Mouse (Mus musculus) urinary bladder, postnatal 14 days (tissue): ENCODE data around the gene Sprn.

Source experiments
- DNase-seq: peaks from one replicate; pipeline ENCODE4 v3.0.0; 2021; ENCODE audit warnings: low spot score

Gene Sprn

DNA sequence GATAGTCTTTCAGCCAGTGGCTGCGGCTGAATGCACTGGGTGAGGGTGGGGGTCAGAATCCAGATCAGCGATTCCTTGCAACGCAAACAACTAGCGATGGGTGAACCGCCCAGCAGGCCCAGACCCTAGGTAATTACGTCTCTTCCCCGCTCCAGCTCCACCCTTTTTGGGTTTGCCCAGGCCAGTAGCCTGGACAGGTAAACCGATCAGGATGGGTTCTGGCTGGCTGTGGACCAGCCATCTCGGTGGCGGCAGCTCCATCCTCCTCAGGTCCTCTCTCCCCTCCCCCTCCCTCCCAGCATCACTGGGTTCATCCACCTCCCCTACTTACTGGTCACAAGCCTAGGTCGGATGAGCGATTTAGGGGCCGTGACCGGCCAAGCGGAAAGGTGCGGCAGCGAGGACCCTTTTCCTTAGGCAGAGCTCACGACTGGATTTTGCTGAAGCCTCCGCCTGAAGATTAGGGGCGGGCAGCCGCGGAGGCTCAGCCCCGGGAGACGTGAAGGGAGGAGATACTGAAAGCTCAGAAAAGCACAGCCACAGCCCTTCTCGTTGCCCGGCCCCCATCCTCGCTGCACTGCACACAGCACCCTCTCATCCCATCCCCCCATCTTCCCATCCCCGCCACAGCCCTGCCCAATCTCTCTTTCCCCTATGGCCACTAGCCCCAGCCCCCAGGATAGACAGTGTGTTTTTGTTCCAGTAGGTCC lies at the start of gene Sprn:
Gene Sprn (minus strand): TSS at position 660 of the 710 bp plus-strand sequence.
- DNase-seq, result no peak

GRCm38 (mm10) chr7:140201090-140201489 lies 46.4 kb upstream of the Sprn start:
- no peak for DNase-seq

- DNase-seq, result no peak
These were observed 41.3 kb upstream of the Sprn start for GRCm38 (mm10) chr7:140196002-140196401.

GRCm38 (mm10) chr7:140194031-140194430 lies 39.4 kb upstream of the Sprn start:
- DNase-seq, result no peak

GRCm38 (mm10) chr7:140192851-140193250 lies 38.2 kb upstream of the Sprn start:
- DNase-seq, result no peak

- DNase-seq, result no peak
These were observed 37.8 kb upstream of the Sprn start for GRCm38 (mm10) chr7:140192445-140192844.

GRCm38 (mm10) chr7:140190435-140190834 lies 35.8 kb upstream of the Sprn start:
- DNase-seq, result no peak

DNA sequence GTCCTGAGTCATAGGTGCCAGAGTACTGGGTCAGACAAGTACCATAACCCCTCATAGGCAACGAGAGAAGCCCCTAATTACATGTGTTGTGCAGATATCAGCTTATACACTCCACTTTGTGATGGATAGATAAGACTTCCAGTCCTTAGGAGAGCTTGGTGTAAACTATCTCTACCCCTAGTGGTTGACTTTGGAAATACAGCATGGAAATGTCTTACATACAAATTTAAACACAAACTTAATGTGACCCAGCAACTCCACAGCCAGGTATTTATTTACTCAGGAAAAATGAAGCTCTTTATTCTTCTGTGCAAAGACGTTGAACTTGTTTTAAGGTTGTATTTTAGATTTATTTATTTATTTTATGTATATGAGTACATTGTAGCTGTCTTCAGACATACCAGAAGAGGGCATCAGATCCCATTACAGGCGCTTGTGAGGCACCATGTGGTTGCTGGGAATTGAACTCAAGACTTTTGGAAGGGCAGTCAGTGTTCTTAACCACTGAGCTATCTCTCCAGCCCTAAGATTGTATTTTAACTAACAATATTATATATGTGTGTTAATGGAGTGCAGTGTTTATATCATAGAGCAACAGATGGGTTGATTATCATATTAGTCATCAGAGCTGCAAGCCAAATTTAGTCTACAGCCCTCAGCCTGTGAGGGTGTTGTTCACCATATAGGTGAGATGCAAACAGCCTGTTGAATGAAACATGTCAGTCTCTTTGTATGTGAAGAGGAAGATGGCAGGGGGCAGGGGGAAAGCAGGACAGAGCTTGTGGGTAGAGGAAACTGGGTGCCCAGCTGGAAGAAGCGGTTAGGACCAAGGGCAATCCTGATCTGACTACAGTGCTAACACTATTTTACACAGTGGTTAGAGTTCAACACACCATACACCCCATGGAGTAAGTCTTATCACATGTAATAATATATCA lies 34.0 kb upstream of the Sprn start:
- DNase-seq, result no peak

DNA sequence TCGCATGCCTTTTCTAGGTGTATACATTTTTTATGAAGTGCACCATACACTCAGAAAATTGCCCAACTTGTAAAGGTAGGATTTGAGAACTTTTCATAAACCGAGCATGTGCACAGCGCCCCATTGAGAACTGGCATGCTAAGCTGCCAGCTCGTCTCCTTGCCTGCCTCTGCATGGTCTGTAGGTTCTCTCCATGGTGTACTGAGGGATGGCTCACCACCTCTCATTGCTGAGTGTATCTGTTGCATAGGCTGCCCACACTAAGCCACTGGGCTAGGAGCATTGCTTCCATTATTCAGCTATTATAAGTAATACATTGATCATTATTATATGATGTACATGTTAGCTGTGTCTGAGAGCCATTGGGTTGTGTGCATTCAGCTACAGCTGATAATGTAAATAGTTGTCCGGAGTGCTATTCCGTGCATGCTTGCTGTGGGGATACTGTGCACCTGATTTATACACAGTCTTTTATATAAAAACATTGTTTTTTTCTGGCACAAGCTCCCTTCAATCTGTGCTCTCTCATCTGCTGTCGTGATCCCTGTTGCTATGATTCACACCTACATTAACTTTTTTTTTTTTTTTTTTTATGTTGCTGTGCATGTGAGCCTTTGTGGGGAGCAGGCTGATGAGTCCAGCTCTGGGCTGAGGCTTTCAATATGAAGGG lies 33.2 kb upstream of the Sprn start:
- no peak for DNase-seq

DNA sequence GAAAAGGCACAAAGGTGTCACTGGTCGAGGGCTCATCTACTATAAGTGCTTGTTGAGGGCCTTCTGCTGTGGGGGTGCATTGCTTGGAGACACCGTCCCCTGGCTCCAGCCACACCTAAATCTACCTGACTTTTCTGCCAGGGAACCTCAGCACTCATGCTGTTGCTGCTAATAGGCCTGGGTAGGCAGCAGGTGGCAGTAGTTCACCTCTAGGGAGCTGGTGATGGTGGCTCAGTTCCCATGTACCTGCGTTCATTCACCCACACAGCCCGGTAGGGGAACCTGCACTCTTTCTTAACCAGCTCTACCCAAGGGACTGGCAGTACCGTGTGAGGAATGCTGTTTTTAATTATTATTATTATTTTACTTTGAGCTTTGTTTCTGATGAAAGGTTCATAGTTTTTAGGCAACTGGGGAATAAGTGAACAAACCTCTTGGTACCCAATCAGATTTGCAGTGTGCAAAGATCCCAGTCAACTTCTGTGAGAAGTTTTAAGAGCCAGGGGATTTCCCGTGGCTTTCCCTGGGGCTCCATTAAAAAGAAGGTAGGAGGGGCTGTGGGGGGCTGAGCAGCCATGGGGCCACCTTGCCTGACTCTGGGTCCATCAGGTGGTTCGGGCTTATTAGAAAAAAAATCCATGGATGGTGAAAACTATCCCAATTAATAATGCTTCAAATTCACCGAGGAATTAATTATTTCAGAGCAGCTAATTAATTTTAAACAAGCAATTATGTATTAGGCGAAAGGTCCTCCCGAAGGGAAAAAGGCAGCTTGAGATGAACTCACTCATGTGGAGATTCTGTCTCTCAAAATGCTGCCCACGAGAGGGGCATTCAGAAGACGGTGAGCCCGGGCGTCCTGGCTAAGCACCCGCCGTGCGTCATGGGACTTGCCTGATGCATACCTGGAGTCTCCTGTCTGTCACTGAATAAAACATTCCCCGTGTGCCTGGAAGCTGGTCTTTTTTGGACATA lies 32.3 kb upstream of the Sprn start:
- DNase-seq, result peak; percentile 28

GRCm38 (mm10) chr7:140184206-140184605 lies 29.5 kb upstream of the Sprn start:
- DNase-seq, result no peak

DNA sequence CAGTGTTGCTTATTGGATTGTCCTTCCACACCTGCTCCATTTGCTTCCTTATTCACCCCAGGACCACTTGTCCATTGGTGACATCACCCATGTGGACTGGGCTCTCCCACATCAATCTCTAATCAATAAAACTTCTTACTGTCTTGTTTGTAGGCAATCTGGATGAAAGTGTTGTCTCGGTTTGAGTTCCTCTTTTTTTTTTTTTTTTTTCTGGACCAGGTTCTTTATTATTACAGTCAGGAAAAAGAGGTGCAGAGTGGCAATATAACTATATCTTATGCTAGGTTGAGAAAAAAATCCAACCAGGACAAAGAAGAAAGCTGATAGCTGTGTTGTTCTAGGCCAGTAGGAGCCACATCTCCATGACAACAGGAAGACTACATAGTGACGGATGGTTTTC lies 26.0 kb upstream of the Sprn start:
- no peak for DNase-seq

- DNase-seq, result no peak
These were observed 24.5 kb upstream of the Sprn start for GRCm38 (mm10) chr7:140179176-140179575.

- DNase-seq, result no peak
These were observed 18.3 kb upstream of the Sprn start, which contains the start of gene Olfr523 for GRCm38 (mm10) chr7:140172936-140173335. Gene Olfr523, plus strand, starts transcription at chr7:140173217.

DNA sequence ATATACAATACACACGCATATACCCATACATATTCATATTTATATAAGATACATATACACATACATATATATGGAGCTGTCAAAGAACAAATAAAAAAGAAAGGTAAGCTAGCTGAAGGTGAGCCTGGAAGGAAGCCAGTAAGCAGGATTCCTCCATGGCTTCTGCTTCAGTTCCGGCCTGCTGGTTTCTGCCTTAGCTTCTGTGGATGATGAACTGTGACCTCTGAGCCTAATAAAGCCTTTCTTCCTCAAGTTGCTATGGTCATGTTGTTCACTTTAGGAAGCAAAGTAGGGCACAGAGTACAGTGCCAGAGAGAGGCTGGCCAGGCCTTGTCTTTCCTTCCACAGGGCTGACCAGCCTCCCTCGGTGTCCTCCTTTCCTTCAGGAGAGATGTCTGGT lies 16.2 kb upstream of the Sprn start:
- no peak for DNase-seq

- no peak for DNase-seq
These were observed 14.7 kb upstream of the Sprn start for GRCm38 (mm10) chr7:140169386-140169785.

DNA sequence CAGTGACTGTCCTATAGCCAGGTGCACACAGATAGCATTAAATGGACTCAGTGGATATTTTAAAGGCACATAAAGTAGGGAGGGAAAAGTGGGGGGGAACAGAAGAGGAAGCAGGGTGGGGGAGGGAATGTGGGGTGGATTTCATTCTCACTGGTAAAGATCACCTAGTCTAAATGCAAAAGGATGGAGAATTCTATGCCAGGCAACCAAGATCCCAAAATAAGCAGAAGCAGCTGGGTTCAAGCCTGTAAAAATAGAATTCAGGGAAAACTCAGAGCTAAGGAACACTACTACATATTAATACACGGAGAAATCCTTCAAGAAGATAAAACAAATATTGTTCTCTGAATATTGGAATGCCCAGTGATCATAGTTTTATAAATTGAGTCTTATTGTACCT lies 13.3 kb upstream of the Sprn start:
- no peak for DNase-seq

DNA sequence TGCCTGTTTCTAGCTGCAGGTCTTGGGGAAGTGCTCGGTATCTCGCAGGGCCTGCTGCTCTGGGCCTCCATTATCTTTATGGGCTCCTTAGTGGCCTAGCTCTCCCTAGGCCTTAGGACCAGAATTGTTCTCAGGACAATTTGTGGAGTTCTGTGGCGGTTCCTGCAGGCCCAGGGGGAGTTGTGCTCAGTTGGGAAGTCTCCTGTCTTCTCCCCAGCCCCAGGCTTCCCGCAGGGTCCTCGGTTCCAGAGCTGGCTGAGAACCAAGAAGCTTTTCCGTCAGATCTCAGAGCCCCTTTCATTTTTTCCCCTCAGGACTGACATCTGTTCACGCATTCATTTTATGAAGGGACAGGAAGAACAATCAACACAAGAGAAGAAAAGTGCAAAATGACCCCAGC lies 10.0 kb upstream of the Sprn start, which contains the start of gene Olfr522:
Gene Olfr522 (minus strand): TSS at position 101 of the 400 bp plus-strand sequence.
- no peak for DNase-seq

GRCm38 (mm10) chr7:140160363-140160762 lies 5.7 kb upstream of the Sprn start:
- DNase-seq, result no peak

DNA sequence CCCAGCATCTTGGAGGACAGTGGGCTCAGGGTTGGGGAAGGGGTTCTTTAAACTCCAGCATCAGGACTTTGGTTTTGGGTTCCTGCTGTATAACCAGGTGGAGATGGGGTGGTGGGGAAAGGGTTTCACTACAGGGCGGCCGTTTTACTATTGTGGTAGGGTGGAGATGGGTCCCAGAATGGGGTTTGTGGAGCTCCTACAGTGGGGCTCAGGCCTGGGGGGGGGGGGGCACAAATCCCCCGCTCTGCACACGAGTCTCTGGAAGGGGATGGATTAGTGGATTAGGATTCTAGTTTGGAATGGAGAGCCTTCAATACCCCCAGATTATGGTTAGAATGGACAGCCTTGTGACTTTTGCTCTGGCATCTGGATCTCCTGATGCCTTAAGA lies 854 bp downstream of the Sprn start:
- no peak for DNase-seq

- no peak for DNase-seq
These were observed 1.3 kb downstream of the Sprn start for GRCm38 (mm10) chr7:140153383-140153782.
